Mouse (Mus musculus) erythroblast, adult 5-6 weeks (primary cell): ENCODE results near the gene Calm2. TPM values are rescaled to one million over a fixed set of nuclear protein-coding genes. Genes with fewer than 3 reads are reported as not detected.

ENCODE experiments used
- ATAC-seq: replicated peaks from 2 replicates; pipeline ENCODE4 v1.8.0; 2016; ENCODE audit warnings: moderate number of reproducible peaks, mild to moderate bottlenecking, moderate TSS enrichment, inconsistent platforms; ENCODE audit not compliant: poor library complexity, low FRiP score, severe bottlenecking
- total RNA-seq, 2 experiments: library from RNA; stranded (forward) in 1 of 2; stranded (reverse) in 1 of 2; fragments of 150-400 nt in 1 of 2; fragments of 200-764, 138-1000 nt in 1 of 2; gene quantifications; 2 replicates each; pipeline versions ENCODE4 v1.2.3 to v1.2.4; 2015 to 2017; ENCODE audit warnings: low replicate concordance in 2 of 2

Calm2 gene
- total RNA-seq, 2 experiments from 2014 or later, result 221 to 230 TPM

DNA sequence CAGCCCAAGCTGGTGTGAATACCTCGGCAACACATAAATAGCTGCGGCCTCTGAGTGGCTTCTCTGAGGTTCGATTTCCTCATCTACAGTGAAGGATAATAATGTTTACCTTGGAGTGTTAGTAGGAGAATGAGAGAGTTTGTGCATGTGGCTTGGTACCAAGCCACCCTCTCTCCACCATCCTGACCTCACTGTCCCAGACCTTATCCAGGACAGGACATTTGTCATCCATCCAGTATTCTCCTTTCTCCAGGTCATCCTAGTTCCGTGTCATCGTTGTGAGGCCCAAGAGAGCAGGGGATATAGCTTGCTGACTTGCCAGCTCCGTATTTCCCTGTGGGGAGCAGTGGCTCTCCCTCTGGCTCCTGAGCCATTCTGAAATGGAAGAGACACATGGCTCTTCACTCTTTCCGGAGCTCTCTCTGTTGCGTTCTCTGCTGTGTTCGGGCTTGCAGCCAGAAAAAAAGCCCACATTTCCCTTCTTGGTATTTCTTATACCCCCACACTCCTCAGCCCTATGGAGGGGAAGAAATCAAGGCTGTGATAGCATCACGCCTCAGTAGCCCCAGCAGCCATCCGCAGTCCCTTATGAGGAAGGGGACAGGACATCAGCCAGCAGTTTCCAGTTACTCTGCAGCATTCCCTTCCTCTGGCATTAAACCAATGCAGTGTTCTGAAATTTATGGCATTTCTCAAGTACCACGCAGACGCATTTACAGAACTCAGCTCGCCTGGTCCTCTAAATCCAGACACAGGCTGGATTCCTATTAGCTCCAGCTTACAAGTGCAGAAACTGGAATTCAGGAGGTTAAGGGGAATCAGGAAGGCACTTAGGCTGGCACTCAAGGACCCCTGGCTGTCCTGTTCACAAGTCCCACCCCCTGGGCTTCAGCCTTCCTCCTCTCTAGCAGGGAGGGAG is 13.3 kb upstream of the Calm2 start:
- ATAC-seq, result no peak

DNA sequence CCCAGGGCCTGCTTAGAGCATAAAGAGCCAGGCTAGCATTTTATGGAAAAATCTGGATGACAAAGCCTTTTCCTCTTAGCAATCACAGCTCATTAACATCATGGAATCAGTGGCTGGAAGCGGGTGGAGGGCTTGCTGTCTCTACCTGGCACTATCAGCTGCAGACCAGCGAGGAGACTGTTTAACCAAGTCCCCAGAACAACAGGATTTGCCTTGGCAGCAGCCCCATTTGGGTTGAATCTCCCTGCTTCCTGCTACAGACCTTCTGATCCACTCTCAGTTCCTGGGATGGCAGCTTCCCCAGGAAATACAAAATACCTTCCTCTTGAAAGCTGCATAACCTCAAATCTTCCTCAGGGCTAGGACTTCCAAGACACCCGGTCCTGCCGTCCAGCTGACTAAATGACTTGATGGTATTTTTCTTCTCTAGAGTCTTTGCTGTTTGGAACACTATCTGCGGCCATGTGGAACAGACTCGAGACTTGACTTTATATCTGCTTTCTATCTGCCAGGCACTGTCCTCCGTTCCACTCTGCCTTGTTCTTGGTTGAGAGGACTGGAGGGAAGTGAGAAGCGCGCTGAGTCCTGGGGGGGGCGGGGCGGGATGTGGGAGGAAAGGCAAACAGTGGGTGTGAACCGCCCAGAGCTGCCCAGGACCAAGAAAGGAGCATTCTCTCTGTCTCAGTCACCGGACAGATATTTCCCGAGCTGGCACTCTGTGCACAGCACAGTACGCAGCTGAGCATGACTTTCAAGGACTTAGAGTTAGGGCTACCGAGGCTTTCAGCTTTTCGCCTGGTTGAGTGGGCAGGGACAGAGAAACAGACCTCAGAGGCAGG is 12.4 kb upstream of the Calm2 start:
- ATAC-seq, result peak; percentile 39; the same call in 1 of the 2 replicates

DNA sequence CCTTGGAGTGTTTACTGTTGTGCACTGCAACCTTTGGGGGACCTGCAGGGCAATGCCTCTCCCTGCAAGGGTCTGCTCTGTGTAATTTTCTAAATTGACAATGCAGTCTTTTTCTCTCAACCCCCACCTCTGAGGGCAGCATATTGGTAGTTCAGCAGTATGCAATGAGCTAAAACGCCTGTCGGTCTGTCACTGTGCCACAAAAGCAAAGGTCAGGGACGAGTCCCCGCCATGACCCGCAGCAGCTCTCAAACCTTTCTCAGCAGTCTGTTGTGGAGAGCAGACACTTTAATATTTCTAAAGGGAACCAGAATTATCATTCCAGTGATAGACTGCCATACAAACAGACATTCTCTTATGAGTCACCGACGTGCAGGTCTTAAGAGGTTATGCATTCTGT is 11.2 kb upstream of the Calm2 start:
- ATAC-seq, result no peak

DNA sequence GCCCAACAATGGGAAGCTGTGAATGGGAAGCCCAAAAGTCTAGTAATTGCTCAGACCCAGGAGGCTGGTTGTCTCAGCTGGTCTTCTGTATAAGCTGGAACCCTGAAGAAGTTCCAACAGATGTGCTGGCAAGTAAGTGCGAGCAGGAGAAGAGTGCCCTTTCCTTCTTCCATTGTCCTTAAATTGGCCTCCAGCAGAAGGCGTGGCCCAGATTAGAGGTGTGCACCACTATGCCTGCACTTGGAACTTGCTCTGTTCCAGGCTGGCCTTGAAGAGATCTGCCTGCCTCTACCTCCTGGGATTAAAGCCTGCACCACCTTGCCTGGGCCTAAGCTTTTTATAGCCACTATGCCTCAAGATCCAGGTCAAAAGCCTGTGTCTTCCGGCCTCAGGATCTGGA is 7.4 kb upstream of the Calm2 start:
- ATAC-seq, result no peak

DNA sequence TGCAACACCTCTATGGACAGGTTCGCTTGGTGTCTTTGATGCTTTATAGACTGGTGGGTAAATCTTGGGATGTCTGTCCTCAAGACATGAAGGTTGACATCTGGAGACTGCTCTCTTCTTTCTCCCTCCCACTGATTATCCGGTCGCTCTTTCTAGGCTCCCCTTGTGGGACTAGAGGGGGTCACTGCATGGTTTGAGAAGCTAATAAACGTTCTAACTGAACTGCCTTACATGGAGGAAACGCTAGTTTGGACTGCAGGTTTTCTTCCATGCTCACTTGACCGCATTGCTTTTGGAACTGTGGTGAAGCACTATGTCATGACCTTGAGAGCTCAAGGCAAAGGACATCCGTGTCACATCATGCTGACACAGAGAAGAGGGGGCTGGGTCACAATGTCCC is 6.6 kb upstream of the Calm2 start:
- no peak for ATAC-seq

DNA sequence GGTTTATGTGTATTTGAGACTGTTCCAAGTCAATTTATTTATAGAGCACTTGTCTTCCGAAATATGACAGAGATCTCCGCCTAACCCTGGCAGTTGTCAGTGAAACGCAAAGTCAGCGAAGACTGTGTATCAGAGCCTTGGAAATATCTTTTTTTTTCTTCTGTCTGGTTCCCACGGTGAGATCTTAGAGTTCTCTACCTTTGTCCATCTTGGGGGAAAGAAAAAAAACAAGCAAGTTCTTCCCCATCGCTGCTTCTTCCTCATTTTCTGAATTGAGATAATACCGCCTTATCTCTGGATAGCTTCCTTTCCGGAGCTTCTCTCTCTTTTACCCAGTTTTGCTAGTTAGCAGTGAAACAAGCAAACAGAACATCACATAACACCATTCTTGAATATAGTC is 2.1 kb upstream of the Calm2 start:
- ATAC-seq, result no peak

DNA sequence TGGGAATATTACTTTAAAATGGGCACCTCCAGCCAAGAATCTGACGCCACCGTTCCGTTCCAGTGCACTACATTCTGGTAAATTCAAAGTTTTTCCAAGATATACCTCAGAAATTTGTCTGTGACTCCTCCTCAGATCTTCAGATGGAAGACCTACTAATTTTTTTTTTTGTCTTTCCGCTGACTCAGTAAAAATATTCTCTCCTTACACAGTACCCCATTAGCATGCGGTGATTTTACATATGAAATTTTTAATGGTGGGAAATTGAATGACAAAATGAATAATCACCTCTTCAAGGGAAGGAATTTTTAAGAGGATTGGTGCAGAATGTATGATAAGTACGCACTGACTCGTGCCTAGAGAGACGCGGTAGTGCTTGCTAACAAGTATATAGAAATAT is 1.6 kb upstream of the Calm2 start:
- ATAC-seq, result no peak

DNA sequence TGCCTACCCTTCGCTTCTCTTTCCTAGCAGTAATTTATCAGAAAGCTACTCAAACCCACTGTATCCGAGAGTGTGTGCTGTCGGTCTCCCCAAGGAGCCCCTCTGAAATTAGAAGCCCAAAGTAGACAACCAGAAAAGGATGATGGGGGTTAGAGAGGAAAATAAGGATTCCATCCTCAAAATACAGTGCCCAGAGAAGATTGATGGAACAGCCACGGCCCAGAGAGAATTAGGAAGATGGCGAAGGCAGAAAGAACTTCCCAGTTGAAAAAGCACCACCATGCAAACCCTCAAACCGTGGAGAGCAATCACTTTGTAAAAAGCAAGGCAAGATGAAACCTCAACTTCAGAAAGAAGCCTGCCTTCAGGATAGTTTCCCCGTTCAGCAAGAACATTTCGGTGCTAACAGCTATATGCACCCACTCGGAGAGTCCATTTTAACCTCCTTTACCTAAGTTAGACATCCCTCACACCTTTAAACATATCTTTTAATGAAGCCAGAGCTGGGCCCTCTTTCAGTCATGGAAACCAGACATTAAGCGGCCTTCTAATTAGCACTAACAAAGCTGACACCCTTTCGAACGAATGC is 971 bp upstream of the Calm2 start:
- no peak for ATAC-seq

DNA sequence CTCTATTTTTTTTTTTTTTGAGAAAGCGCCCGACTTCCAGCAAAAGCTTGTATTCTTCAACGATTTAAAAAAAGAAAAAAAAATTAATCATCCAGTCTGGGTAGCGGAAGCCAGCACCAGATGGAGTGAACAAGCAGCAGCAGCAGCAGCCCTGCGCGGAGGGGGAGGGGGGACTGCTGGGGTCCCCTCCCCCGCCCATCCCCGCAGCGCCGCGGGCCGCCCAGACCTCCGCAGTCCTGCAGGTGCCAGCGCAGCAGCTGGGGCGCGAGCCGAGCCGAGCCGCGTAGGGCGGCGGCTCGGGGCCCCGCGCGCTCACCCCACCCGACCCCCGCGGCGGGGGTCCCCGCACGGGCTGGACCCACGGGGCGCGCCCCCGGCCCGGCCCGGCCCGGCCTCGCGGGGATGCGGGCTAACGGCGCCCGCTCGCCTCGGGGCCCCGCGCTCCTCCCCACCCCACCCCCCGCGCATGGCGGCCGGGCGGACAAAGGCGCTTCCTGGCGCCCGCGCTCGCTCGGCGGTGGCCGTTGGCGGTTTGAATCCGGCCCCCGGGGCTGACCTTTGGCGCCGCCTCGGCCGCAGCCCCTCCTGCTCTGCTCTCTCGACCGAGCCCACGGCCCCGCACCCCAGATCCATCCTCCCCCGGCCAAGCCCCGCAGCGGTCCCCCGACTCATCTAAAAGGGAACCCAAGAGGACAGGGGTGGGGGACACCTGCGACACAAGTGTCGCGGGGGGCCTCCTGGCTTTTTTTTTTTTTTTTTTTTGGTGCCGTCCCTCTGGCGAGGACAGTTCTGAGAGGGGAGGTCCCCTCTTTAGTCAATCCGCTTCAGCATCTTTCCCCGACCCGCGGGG is 593 bp downstream of the Calm2 start:
- 0 out of 2 replicates have a peak, but pooled peaks have one; percentile 2 for ATAC-seq

DNA sequence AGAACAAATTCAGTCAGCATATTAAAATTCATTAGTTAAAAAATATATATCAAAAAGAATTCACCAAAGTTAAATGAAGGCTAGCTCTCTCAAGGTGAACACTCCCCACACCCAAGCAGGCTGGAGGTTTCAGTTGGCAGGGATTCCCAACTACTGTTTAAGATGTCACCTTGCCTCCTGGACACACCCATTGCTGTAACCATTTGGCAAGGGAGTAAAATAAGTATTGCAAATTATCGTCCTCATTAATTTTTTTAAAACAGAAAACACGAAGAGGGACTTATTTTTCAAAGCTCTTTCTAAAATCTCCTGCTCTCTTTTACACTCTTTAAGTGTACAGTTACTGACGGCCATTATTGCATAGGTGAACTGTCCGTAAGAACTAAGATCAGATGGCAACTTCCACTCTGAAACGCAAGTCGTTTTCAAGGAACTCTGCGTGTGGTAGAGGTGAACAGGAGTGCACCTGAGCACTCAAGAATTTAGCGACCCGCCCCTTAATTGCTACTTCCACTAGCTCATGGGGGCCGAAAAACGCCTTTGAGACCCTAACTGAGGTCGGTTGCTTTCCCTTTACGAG is 1.3 kb downstream of the Calm2 start:
- no peak for ATAC-seq

DNA sequence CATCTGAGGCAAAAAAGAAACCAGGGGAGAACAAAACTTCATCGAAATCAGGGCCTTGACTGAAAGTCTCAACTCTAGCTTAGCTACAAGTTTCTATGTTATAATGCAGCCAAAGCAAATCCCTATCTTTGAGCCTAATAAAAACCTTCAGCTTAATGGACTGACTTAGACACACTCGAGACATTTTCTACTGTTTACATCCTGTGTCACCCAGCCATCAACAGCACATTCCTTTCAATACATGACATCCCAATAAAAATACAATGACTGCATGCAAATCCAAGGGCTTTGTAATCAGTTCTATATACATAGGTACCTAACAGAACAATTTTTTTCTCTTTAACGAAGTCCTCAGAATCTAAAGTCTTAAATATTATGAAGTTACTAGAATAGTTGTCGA is 2.0 kb downstream of the Calm2 start:
- ATAC-seq, result no peak

DNA sequence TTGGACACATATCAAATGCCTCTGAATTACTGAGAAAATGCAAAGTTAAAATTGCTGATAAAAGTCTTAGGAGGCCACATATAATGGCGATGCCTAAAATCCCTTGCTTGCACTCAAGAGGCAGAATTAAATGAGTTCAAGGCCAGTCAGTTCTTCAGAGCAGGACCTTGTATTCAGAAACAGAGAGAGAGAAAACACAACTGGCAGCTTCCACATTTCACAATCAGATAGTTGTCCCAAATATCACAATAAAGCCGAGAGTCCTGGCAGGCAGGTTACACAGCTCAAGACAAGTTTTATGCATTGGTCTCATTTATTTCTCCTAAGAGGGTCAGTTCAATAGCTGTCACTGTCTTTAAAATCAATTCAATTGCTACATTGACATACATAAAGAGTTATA is 5.2 kb downstream of the Calm2 start:
- ATAC-seq, result no peak

DNA sequence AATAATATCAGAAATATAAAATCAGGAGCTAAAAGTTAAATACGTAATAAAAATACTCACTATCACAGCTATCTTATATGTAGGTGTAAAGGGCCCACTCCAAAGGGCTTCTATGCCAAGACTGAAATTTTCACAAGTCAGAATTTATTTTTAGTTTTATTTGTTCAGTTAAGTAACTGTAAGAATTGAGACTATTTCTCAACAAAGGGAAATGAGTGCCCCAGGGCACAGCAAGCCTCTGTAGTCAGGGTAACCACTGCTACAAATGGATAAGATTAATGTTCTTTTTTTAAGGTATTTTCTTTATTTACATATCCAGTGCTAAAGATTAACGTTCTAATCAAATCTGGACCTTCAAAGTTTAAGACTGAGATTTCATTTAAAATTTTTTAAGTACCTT is 7.3 kb downstream of the Calm2 start:
- ATAC-seq, result no peak

DNA sequence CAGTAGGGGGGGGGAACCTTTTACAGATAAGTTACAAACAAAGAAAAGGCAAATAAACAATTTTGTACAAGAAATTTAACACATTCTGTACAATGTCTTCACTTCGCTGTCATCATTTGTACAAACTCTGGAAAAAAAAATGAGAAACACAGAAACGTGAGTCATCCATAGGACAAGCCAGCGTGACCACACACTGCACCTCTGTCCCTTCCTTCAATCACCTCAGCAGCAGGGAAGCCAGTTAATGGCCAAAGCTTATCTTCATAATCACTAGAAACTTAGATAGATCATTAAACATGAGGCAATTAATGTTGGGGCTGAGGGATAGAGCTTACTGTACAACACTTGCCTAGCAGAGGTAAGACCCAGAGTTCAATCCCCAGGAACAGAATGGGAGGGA is 12.8 kb downstream of the Calm2 start:
- ATAC-seq, result no peak

DNA sequence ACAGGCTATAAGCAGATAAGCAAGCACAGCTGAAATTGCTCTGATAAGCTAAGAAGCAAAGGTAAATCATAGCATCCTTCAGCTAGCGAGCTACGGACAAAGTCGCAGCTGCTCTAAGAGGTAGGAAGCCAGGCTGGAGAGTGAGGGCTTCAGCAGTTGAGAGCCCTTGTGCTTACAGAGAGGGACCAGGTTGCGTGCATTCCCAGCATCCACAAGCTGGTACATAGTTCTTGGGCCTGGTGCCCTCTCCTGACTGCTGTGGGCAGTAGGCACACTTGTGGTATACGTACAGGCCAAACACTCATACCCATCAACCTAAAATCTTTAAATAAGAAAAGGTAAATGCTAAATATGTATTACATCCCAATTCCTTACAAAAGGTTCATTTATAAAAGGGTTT is 14.0 kb downstream of the Calm2 start:
- ATAC-seq, result no peak

DNA sequence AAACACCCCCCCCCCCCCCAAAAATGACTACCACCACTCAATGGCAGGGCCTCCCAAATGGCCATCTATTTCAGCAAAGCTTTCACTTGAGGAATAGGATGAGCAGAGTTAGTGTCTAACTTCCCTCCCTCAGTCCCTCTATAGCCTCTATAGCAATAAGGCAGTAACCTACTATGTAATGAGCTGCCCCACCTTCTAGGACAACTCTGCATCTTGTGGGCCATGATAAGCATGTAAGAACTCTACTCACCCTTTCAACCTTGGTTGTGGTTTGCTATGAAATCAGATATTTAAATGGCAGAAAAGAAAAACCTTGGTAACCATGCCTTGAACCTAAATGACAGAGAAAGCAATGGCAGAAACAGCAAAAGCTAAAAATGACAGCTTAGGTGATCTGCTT is 14.4 kb downstream of the Calm2 start:
- no peak for ATAC-seq

DNA sequence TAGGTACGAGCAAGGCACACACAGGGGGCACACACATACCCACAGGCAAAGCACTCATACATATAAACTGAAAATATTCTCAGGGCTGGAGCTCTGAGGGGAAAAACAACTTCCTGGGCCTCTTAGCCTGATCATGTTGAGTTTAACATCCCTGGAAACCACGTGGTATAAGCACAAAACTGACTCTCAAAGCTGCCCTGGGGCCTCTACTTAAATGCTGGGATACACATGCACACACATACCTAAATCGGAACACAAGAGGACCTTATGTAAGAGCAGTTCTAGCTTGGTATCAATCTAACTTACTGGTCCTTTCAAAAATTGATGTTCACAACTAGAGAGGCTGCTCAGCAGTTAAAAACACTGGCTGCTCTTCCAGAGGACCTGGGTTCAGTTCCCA is 17.3 kb downstream of the Calm2 start:
- 0 out of 2 replicates have a peak, but pooled peaks have one; percentile 30 for ATAC-seq

DNA sequence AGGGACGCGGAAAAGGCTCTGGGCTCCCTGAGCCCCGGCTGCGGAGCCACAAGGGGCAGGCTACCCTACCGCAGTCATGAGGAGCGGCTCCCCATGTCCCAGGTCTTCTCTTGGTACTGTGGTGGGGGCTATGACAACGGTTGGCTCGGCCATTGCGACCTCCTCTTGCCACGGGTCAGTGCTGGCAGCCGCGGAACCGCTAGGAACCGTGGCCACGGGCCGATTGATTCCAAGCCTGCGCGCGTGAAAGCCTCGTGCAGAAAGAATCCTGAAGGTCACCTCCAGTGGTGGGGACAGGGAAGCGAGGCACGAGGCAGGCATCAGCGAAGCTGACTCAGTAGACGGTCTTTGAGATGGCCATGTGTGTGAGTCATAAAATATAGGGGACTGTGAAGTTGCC is 19.2 kb downstream of the Calm2 start, which contains the start of gene Stpg4:
Gene Stpg4, minus strand, starts transcription at position 231 of the 400 bp plus-strand sequence.
- ATAC-seq, result no peak

DNA sequence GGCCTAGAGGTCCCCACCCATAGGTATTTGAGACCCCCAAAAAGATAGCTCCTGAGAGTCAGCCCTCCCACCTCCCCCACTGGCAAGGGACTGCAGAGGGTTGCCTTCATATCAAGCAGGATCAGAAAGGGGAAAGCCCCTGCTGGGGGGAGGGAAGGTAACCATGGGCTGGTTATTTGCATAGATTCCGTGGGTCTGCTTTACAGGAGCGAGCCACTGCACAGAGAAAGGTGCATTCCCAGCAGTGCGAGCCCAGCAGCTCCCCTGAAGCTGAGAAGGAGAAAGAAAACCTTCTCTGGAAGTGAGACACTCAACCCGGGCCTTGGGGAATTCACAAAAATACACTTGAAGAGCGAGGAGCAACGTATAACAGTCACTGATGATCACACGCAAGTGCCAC is 28.7 kb downstream of the Calm2 start:
- ATAC-seq, result no peak
